Mouse (Mus musculus): ENCODE results near the gene Abcb5. TPM values are rescaled to one million over a fixed set of nuclear protein-coding genes. Genes with fewer than 3 reads are reported as not detected.

Gene Abcb5
- total and polyA plus RNA-seq, 2 experiments from 2014 or later = not detected

DNA sequence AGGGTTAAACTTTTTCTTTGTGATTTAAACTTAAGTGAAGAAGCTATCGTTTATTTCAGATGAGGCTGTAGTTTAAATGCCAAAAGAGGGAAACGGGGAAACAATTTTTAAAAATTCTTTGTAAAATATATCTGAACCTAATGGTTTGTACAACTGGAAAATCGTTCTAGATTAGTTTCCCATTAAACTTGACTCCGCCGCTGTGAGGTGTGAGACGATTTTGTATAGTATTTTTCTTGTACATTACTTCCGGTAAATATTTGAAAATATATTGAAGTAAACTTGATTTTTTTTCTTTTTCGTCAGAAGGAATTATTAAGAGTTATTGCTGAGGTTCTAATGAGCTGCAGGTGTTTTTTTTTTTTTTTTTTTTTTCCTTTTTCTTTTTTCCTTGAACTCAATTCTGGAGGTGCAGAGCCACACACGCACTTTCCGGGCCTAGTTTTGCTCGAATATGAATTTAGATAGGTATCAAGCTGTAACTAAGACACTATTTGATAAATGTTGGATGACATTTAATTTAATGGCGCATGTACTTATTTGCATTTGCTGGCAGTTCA is 115.3 kb downstream of the Abcb5 start:
- Histone ChIP-seq H3K27me3 (ENCODE audit: insufficient read depth, low read length) (peaks cover 68% of the 10 kb centered on the region), H3K4me1 (ENCODE audit: insufficient read depth, low read length) (no peaks in the 10 kb centered on the region), H3K9ac (replicated peaks; ENCODE audit: low read length, poor library complexity, severe bottlenecking) (no peak overlapping the region), H3K4me2 (ENCODE audit: low read depth, low read length, poor library complexity, severe bottlenecking) (no peak overlapping the region), H3K4me3 (ENCODE audit: low read depth, low read length) (no peak overlapping the region), H3K36me3 (ENCODE audit: insufficient read depth, low read length) (no peaks in the 10 kb centered on the region), H3K27ac (ENCODE audit: low read depth, low read length) (no peak overlapping the region), H3K9me3 (ENCODE audit: low read length) (no peaks in the 10 kb centered on the region)
- DNase-seq (ENCODE audit: low spot score) = no peak
- no peak for ATAC-seq (ENCODE audit: low FRiP score)
- 12% methylated on average over 12 of the region's 12 CpGs for WGBS
- TF ChIP-seq CTCF (IDR thresholded peaks at IDR 0.05) = no peak

DNA sequence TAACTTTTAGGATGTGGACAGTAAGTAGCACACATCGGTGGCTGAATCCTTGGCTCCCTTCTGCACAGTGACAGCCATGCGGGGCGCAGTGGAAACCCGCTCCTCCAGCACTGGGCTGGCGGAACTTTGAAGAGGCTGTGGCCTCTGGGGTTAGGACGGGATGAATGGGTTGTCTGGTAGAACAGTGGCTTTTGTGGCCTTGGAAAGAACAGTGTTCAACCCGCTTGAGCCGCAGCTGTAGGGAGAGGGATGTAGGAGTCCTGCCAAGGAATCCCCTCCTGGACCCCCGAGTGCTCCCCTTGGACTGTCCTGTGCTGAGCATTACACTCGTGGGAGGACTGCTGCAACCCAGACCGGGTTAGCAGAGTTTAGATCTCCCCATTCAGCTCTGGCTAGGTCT is 116.2 kb downstream of the Abcb5 start:
- H3K9ac ChIP-seq (replicated peaks; ENCODE audit: low read length, poor library complexity, severe bottlenecking) = no peak overlapping the region
- ATAC-seq (ENCODE audit: low FRiP score) = no peak; the same call in 1 of the 2 replicates

DNA sequence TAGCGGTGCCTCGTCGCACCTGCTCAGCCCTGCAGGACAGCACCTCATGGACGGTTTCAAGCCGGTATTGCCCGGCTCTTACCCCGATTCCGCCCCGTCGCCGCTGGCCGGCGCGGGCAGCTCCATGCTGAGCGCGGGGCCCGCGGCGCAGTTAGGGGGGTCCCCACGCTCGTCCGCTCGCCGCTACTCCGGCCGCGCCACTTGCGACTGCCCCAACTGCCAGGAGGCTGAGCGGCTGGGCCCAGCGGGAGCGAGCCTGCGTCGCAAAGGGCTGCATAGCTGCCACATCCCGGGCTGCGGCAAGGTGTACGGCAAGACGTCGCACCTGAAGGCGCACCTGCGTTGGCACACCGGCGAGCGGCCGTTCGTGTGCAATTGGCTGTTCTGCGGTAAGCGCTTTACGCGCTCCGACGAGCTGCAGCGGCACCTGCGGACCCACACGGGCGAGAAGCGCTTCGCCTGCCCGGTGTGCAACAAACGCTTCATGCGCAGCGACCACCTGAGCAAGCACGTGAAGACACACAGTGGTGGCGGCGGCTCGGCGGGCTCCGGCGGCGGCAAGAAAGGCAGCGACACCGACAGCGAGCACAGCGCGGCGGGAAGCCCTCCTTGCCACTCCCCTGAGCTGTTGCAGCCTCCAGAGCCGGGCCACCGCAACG is 116.9 kb downstream of the Abcb5 start:
- Histone ChIP-seq H3K4me2 (ENCODE audit: low read depth, low read length, poor library complexity, severe bottlenecking) (peak overlapping the region; percentile 39; the same call in 1 of the 2 replicates), H3K27ac (ENCODE audit: low read depth, low read length) (no peak overlapping the region), H3K36me3 (ENCODE audit: insufficient read depth, low read length) (no peaks in the 10 kb centered on the region), H3K27me3 (ENCODE audit: insufficient read depth, low read length) (peaks cover 68% of the 10 kb centered on the region), H3K4me1 (ENCODE audit: insufficient read depth, low read length) (no peaks in the 10 kb centered on the region), H3K9ac (replicated peaks; ENCODE audit: low read length, poor library complexity, severe bottlenecking) (no peak overlapping the region), H3K9me3 (ENCODE audit: low read length) (no peaks in the 10 kb centered on the region), H3K4me3 (ENCODE audit: low read depth, low read length) (peak overlapping the region; percentile 30)
- no peak for TF ChIP-seq CTCF (IDR thresholded peaks at IDR 0.05)
- ATAC-seq (ENCODE audit: low FRiP score) (peak; percentile 52), DNase-seq (ENCODE audit: low spot score) (no peak)
- under 1% methylated on average over 66 of the region's 78 CpGs for WGBS

More for the DNA sequence above, 116.2 kb downstream of the Abcb5 start:
- H3K27ac ChIP-seq (ENCODE audit: low read depth, low read length) = no peak overlapping the region
- H3K4me3 ChIP-seq (ENCODE audit: low read depth, low read length) = no peak overlapping the region; the same call in 1 of the 2 replicates
- peaks cover 68% of the 10 kb centered on the region for H3K27me3 ChIP-seq (ENCODE audit: insufficient read depth, low read length)
- no peak for DNase-seq (ENCODE audit: low spot score)
- WGBS = under 1% methylated on average over 11 of the region's 11 CpGs
- H3K4me2 ChIP-seq (ENCODE audit: low read depth, low read length, poor library complexity, severe bottlenecking) = no peak overlapping the region
- no peaks in the 10 kb centered on the region for H3K36me3 ChIP-seq (ENCODE audit: insufficient read depth, low read length)
- no peak for TF ChIP-seq CTCF (IDR thresholded peaks at IDR 0.05)
- H3K9me3 ChIP-seq (ENCODE audit: low read length) = no peaks in the 10 kb centered on the region
- H3K4me1 ChIP-seq (ENCODE audit: insufficient read depth, low read length) = no peaks in the 10 kb centered on the region

DNA sequence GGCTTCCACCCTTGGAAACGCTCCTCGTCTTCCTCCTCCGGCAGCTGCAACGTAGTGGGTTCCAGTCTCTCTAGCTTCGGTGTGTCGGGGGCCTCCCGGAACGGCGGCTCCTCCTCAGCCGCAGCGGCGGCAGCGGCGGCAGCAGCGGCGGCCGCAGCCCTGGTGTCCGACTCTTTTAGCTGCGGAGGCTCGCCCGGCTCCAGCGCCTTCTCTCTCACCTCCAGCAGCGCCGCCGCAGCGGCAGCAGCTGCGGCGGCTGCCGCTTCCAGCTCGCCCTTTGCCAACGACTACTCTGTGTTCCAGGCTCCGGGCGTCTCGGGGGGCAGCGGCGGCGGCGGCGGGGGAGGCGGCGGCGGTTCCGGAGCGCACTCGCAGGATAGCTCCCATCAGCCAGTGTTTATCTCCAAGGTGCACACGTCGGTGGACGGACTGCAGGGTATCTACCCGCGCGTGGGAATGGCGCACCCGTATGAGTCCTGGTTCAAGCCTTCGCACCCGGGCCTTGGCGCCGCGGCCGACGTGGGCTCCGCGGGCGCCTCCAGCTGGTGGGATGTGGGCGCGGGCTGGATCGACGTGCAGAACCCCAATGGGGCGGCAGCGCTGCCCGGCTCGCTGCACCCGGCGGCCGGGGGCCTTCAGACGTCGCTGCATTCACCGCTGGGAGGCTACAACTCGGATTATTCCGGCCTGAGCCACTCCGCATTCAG is 117.6 kb downstream of the Abcb5 start:
- TF ChIP-seq CTCF (IDR thresholded peaks at IDR 0.05) = peak; percentile 13; the same call in 1 of the 2 replicates
- Histone ChIP-seq H3K27me3 (ENCODE audit: insufficient read depth, low read length) (peaks cover 70% of the 10 kb centered on the region), H3K4me1 (ENCODE audit: insufficient read depth, low read length) (no peaks in the 10 kb centered on the region), H3K4me3 (ENCODE audit: low read depth, low read length) (peak overlapping the region; percentile 30), H3K36me3 (ENCODE audit: insufficient read depth, low read length) (no peaks in the 10 kb centered on the region), H3K27ac (ENCODE audit: low read depth, low read length) (no peak overlapping the region), H3K4me2 (ENCODE audit: low read depth, low read length, poor library complexity, severe bottlenecking) (peak overlapping the region; percentile 39), H3K9ac (replicated peaks; ENCODE audit: low read length, poor library complexity, severe bottlenecking) (no peak overlapping the region), H3K9me3 (ENCODE audit: low read length) (no peaks in the 10 kb centered on the region)
- under 1% methylated on average over 66 of the region's 80 CpGs for WGBS
- peak; percentile 31; the same call in 1 of the 2 replicates for ATAC-seq (ENCODE audit: low FRiP score)
- DNase-seq (ENCODE audit: low spot score) = no peak

DNA sequence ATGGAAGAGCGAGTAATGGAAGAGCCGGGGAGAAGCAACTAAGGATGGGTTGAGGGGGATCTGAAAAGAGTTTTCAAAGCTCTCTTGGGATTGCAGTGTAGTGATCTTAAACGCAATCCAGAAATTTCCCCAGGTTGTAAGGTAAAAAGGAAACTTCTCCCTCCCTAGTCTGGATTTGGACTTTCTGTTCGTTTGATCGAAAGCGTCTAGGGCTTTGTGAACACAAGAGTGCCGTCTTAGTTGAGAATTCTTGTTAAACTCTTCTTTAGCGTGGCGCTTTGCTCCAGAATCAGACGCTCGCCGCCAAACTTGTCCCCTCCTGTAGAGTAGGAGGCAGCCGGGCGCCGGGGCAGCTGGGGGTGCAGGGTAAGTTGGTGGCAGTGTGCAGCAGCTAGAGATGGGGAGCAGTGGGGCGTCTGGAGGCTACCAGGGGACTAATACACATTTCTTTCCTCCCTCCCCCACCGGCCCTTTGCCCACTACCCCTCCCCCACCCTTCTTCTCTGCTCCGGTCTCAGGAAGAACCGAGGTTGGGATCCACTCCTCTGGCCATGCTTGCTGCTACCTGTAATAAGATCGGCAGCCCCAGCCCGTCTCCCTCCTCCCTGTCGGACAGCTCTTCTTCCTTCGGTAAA is 118.2 kb downstream of the Abcb5 start:
- Histone ChIP-seq H3K4me1 (ENCODE audit: insufficient read depth, low read length) (no peaks in the 10 kb centered on the region), H3K27ac (ENCODE audit: low read depth, low read length) (no peak overlapping the region), H3K36me3 (ENCODE audit: insufficient read depth, low read length) (no peaks in the 10 kb centered on the region), H3K9ac (replicated peaks; ENCODE audit: low read length, poor library complexity, severe bottlenecking) (no peak overlapping the region), H3K4me2 (ENCODE audit: low read depth, low read length, poor library complexity, severe bottlenecking) (peak overlapping the region; percentile 39), H3K9me3 (ENCODE audit: low read length) (no peaks in the 10 kb centered on the region), H3K4me3 (ENCODE audit: low read depth, low read length) (peak overlapping the region; percentile 31), H3K27me3 (ENCODE audit: insufficient read depth, low read length) (peaks cover 70% of the 10 kb centered on the region)
- 2% methylated on average over 23 of the region's 23 CpGs for WGBS
- ATAC-seq (ENCODE audit: low FRiP score) (peak; percentile 8; the same call in 1 of the 2 replicates), DNase-seq (ENCODE audit: low spot score) (no peak)
- TF ChIP-seq CTCF (IDR thresholded peaks at IDR 0.05) = no peak

Data from midbrain, postnatal 0 days (tissue).